Mouse (Mus musculus) kidney, postnatal 25 days (tissue): ENCODE results near the gene Snx29.
"Not testable (repeated sequence)": the region's sequence is repeated elsewhere in the genome, so short reads cannot be mapped to it uniquely, and the experiment has no call there.

ENCODE experiments used
- DNase-seq, 2 experiments: peaks; one replicate each; pipeline ENCODE4 v3.0.0; 2021; ENCODE audit warnings: mixed read lengths in 2 of 2

Snx29 gene

GRCm38 (mm10) chr16:11550043-11550725 lies 227.5 kb downstream of the Snx29 start:
- no peak for DNase-seq

- peak in 1 of 2 experiments; percentile 11 for DNase-seq
Observed at GRCm38 (mm10) chr16:11561714-11562113, 239.0 kb downstream of the Snx29 start.

- DNase-seq, result peak; percentile 23 to 47
Observed at GRCm38 (mm10) chr16:11563846-11564245, 241.1 kb downstream of the Snx29 start.

GRCm38 (mm10) chr16:11565126-11565525 lies 242.4 kb downstream of the Snx29 start:
- peak in 1 of 2 experiments; percentile 14 for DNase-seq

- no peak for DNase-seq
Observed at GRCm38 (mm10) chr16:11567594-11567993, 244.9 kb downstream of the Snx29 start.

- peak in 1 of 2 experiments; percentile 27 for DNase-seq
Observed at GRCm38 (mm10) chr16:11568095-11568494, 245.4 kb downstream of the Snx29 start.

- peak in 1 of 2 experiments; percentile 22 for DNase-seq
Observed at GRCm38 (mm10) chr16:11568601-11569000, 245.9 kb downstream of the Snx29 start.

GRCm38 (mm10) chr16:11569127-11569526 lies 246.4 kb downstream of the Snx29 start:
- DNase-seq, result peak in 1 of 2 experiments; percentile 3

GRCm38 (mm10) chr16:11570072-11570471 lies 247.4 kb downstream of the Snx29 start:
- DNase-seq, result peak in 1 of 2 experiments; percentile 20

- no peak for DNase-seq
Observed at GRCm38 (mm10) chr16:11574517-11574916, 251.8 kb downstream of the Snx29 start.

- DNase-seq, result not testable (repeated sequence)
Observed at GRCm38 (mm10) chr16:11575733-11576132, 253.0 kb downstream of the Snx29 start.

- DNase-seq, result no peak
Observed at GRCm38 (mm10) chr16:11577541-11578255, 255.0 kb downstream of the Snx29 start.

GRCm38 (mm10) chr16:11579676-11580098 lies 257.0 kb downstream of the Snx29 start:
- DNase-seq, result peak in 1 of 2 experiments; percentile 11

- no peak for DNase-seq
Observed at GRCm38 (mm10) chr16:11583941-11584639, 261.4 kb downstream of the Snx29 start.

GRCm38 (mm10) chr16:11588689-11589088 lies 266.0 kb downstream of the Snx29 start:
- peak in 1 of 2 experiments; percentile 11 for DNase-seq

- peak in 1 of 2 experiments; percentile 62 for DNase-seq
Observed at GRCm38 (mm10) chr16:11589336-11589735, 266.6 kb downstream of the Snx29 start.

GRCm38 (mm10) chr16:11589782-11590695 lies 267.3 kb downstream of the Snx29 start:
- no peak for DNase-seq

- no peak for DNase-seq
Observed at GRCm38 (mm10) chr16:11596599-11596998, 273.9 kb downstream of the Snx29 start.

- DNase-seq, result no peak
Observed at GRCm38 (mm10) chr16:11597769-11598168, 275.1 kb downstream of the Snx29 start.

GRCm38 (mm10) chr16:11599523-11599922 lies 276.8 kb downstream of the Snx29 start:
- no peak for DNase-seq

- DNase-seq, result no peak
Observed at GRCm38 (mm10) chr16:11601336-11602082, 278.8 kb downstream of the Snx29 start.
